Mouse (Mus musculus) lung, embryonic 15.5 days (tissue): ENCODE measurements around the gene Olfr1191-ps1. TPM values are rescaled to one million over a fixed set of nuclear protein-coding genes. Genes with fewer than 3 reads are reported as not detected.
"Not testable (repeated sequence)": the region's sequence is repeated elsewhere in the genome, so short reads cannot be mapped to it uniquely, and the experiment has no call there.

Experiments
- ATAC-seq: fragments of 200-750 bp; cut with Nextera tagmentation; 2 replicates; pipeline ENCODE4 v1.8.0; 2017; ENCODE audit warnings: moderate number of reproducible peaks, borderline replicate concordance; ENCODE audit not compliant: low FRiP score, low TSS enrichment; ENCODE audit errors: extremely low read depth
- H3K27ac ChIP-seq: fragments of 300-500 bp; sonication (generic); 2 replicates; pipeline ENCODE4 v1.5.1; 2015; ENCODE audit warnings: moderate library complexity, mild to moderate bottlenecking, inconsistent platforms
- H3K27me3 ChIP-seq: fragments of 300-500 bp; sonication (generic); 2 replicates; pipeline ENCODE4 v1.6.1; 2015; ENCODE audit warnings: inconsistent platforms
- H3K36me3 ChIP-seq: fragments of 300-500 bp; sonication (generic); 2 replicates; pipeline ENCODE4 v1.6.1; 2015; ENCODE audit warnings: inconsistent platforms
- H3K4me1 ChIP-seq: fragments of 300-500 bp; sonication (generic); 2 replicates; pipeline ENCODE4 v1.6.1; 2015; ENCODE audit warnings: inconsistent platforms
- H3K4me2 ChIP-seq: fragments of 300-500 bp; sonication (generic); 2 replicates; pipeline ENCODE4 v1.6.1; 2015; ENCODE audit warnings: inconsistent platforms, mild to moderate bottlenecking, moderate library complexity
- H3K4me3 ChIP-seq: fragments of 300-500 bp; sonication (generic); 2 replicates; pipeline ENCODE4 v1.5.1; 2015; ENCODE audit warnings: mild to moderate bottlenecking, inconsistent platforms
- H3K9ac ChIP-seq: fragments of 300-500 bp; sonication (generic); 2 replicates; pipeline ENCODE4 v1.6.1; 2015; ENCODE audit warnings: inconsistent platforms
- H3K9me3 ChIP-seq: fragments of 300-500 bp; sonication (generic); 2 replicates; pipeline ENCODE4 v1.6.1; 2016; ENCODE audit warnings: inconsistent platforms
- WGBS: fragments of 180-500 bp; shearing (Covaris S2); methylation state at CpG from one replicate; pipeline ENCODE4 v1.1.7; 2015; 5-methylcytosine and 5-hydroxymethylcytosine counted together
- polyA plus RNA-seq: library from polyadenylated mRNA; unstranded; fragments of >200 nt; fragmentation: Nextera tagmentation; extraction: Ambion mirVana; gene quantifications from 2 replicates; pipeline ENCODE4 v1.2.1, GENCODE M21; 2015

Gene Olfr1191-ps1
- not detected in 2 replicates for polyA plus RNA-seq

- H3K27me3 ChIP-seq, H3K4me1 ChIP-seq, ATAC-seq, H3K36me3 ChIP-seq, H3K4me3 ChIP-seq, H3K9me3 ChIP-seq, H3K4me2 ChIP-seq, H3K9ac ChIP-seq, H3K27ac ChIP-seq: not testable (repeated sequence)
- WGBS = 85% methylated on average over 1 of the region's 1 CpGs
Measured at GRCm38 (mm10) chr2:88640242-88640641, at the start of gene Olfr1191-ps1. TSS of gene Olfr1191-ps1 (plus strand) at chr2:88640542.

DNA sequence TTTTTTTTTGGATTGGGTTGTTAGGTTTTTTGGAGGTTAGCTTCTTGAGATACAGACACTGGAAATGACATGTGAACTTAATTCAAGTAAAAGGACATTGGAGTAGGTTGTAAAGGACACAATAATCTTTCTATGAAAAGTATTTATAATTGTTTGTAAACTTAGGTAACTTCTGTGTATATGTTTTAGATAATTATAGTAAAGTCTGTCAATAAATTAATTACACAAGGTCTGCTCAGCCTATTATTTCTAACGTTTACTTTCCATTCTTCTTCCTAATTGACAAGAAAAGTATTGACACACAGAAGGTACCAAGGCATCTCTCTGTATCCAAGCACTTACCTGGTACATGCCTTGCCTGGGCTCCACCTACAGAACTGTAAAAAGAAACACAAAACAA is 7.9 kb downstream of the Olfr1191-ps1 start, which contains the start of gene Olfr1192-ps1:
Olfr1192-ps1 (plus strand) TSS at position 301 of the 400 bp plus-strand sequence.
- no peaks in the 10 kb centered on the region for H3K27me3 ChIP-seq
- no peaks in the 10 kb centered on the region for H3K9me3 ChIP-seq
- no peak within 1 kb of the TSS for H3K27ac ChIP-seq
- ATAC-seq = no peak
- H3K4me2 ChIP-seq = no peak within 1 kb of the TSS
- no peak within 1 kb of the TSS for H3K4me3 ChIP-seq
- no peaks in the 10 kb centered on the region for H3K4me1 ChIP-seq
- H3K9ac ChIP-seq = no peak within 1 kb of the TSS
- no peaks in the 10 kb centered on the region for H3K36me3 ChIP-seq
- WGBS = 32% methylated on average over 1 of the region's 1 CpGs

- not testable (repeated sequence) for H3K9ac ChIP-seq, H3K9me3 ChIP-seq, ATAC-seq, H3K27me3 ChIP-seq, H3K4me1 ChIP-seq, H3K4me3 ChIP-seq, H3K36me3 ChIP-seq, H3K4me2 ChIP-seq, H3K27ac ChIP-seq
Measured at GRCm38 (mm10) chr2:88675328-88675727, 35.0 kb downstream of the Olfr1191-ps1 start, which contains the start of gene Olfr1193. TSS of gene Olfr1193 (plus strand) at chr2:88675628.

GRCm38 (mm10) chr2:88689087-88689486 is 48.7 kb downstream of the Olfr1191-ps1 start, which contains the start of gene Olfr1195:
TSS of gene Olfr1195 (minus strand) at chr2:88689187.
- no peaks in the 10 kb centered on the region for H3K27me3 ChIP-seq
- no peaks in the 10 kb centered on the region for H3K36me3 ChIP-seq
- no peak within 1 kb of the TSS for H3K27ac ChIP-seq
- no peak within 1 kb of the TSS for H3K4me2 ChIP-seq
- no peak within 1 kb of the TSS for H3K4me3 ChIP-seq
- ATAC-seq = no peak
- H3K9me3 ChIP-seq = no peaks in the 10 kb centered on the region
- no peaks in the 10 kb centered on the region for H3K4me1 ChIP-seq
- no peak within 1 kb of the TSS for H3K9ac ChIP-seq

Other genes starting within 250 kb of the Olfr1191-ps1 start
- not detected in 2 replicates for gene Olfr1179, start 234.1 kb upstream of the Olfr1191-ps1 start, polyA plus RNA-seq
- not detected in 2 replicates for gene Olfr1180, start 221.4 kb upstream of the Olfr1191-ps1 start, polyA plus RNA-seq
- not detected in 2 replicates for gene Olfr1181, start 214.4 kb upstream of the Olfr1191-ps1 start, polyA plus RNA-seq
- gene Gm13757, start 191.4 kb upstream of the Olfr1191-ps1 start, polyA plus RNA-seq = not detected in 2 replicates
- not detected in 2 replicates for gene Olfr1183, start 185.7 kb upstream of the Olfr1191-ps1 start, polyA plus RNA-seq
- not detected in 2 replicates for gene Olfr1184, start 156.9 kb upstream of the Olfr1191-ps1 start, polyA plus RNA-seq
- not detected in 2 replicates for gene Olfr1185-ps1, start 147.2 kb upstream of the Olfr1191-ps1 start, polyA plus RNA-seq
- gene Olfr1186, start 122.0 kb upstream of the Olfr1191-ps1 start, polyA plus RNA-seq = not detected in 2 replicates
- not detected in 2 replicates for gene Olfr1188, start 83.6 kb upstream of the Olfr1191-ps1 start, polyA plus RNA-seq
- gene Olfr1189, start 54.1 kb upstream of the Olfr1191-ps1 start, polyA plus RNA-seq = not detected in 2 replicates
- not detected in 2 replicates for gene Olfr1192-ps1, start 8.0 kb downstream of the Olfr1191-ps1 start, polyA plus RNA-seq
- not detected in 2 replicates for gene Olfr1193, start 35.1 kb downstream of the Olfr1191-ps1 start, polyA plus RNA-seq
- not detected in 2 replicates for gene Olfr1195, start 48.6 kb downstream of the Olfr1191-ps1 start, polyA plus RNA-seq
- gene Olfr1196, start 64.1 kb downstream of the Olfr1191-ps1 start, polyA plus RNA-seq = not detected in 2 replicates
- not detected in 2 replicates for gene Olfr1197, start 91.8 kb downstream of the Olfr1191-ps1 start, polyA plus RNA-seq
- gene Olfr1198, start 110.8 kb downstream of the Olfr1191-ps1 start, polyA plus RNA-seq = not detected in 2 replicates
- not detected in 2 replicates for gene Olfr1199, start 119.9 kb downstream of the Olfr1191-ps1 start, polyA plus RNA-seq
- gene Olfr1200, start 129.9 kb downstream of the Olfr1191-ps1 start, polyA plus RNA-seq = not detected in 2 replicates
- not detected in 2 replicates for gene Olfr1201, start 152.5 kb downstream of the Olfr1191-ps1 start, polyA plus RNA-seq
- not detected in 2 replicates for gene Olfr1202, start 174.0 kb downstream of the Olfr1191-ps1 start, polyA plus RNA-seq
- not detected in 2 replicates for gene Olfr1205, start 189.2 kb downstream of the Olfr1191-ps1 start, polyA plus RNA-seq
- not detected in 2 replicates for gene Olfr1204, start 208.8 kb downstream of the Olfr1191-ps1 start, polyA plus RNA-seq
- not detected in 2 replicates for gene Olfr1206, start 222.7 kb downstream of the Olfr1191-ps1 start, polyA plus RNA-seq